Mouse (Mus musculus): ENCODE data around the gene Szrd1. TPM values are rescaled to one million over a fixed set of nuclear protein-coding genes. Genes with fewer than 3 reads are reported as not detected.
"Not testable (repeated sequence)": the region's sequence is repeated elsewhere in the genome, so short reads cannot be mapped to it uniquely, and the experiment has no call there.

Gene Szrd1
- polyA plus RNA-seq, 1 experiment from 2014 or later, result 48.7 TPM

GRCm38 (mm10) chr4:141146491-141147033 lies 7.0 kb upstream of the Szrd1 start:
- no peaks in the 10 kb centered on the region for H3K9me3 ChIP-seq
- H3K27ac ChIP-seq, result no peak overlapping the region; the same call in 1 of the 2 replicates
- H3K4me3 ChIP-seq, result no peak overlapping the region
- no peaks in the 10 kb centered on the region for H3K27me3 ChIP-seq
- peaks cover 20% of the 10 kb centered on the region for H3K4me1 ChIP-seq
- H3K36me3 ChIP-seq, result no peaks in the 10 kb centered on the region
- peak overlapping the region; percentile 79; the same call in 1 of the 2 replicates for H3K4me2 ChIP-seq
- no peak for ATAC-seq (ENCODE audit: borderline replicate concordance, extremely low read depth, low FRiP score, low TSS enrichment)
- H3K9ac ChIP-seq, result peak overlapping the region; percentile 72; the same call in 1 of the 2 replicates
- 90% methylated on average over 6 of the region's 6 CpGs for WGBS

- H3K4me3 ChIP-seq; H3K4me2 ChIP-seq; H3K9ac ChIP-seq; H3K27ac ChIP-seq; H3K27me3 ChIP-seq; ATAC-seq (ENCODE audit: borderline replicate concordance, extremely low read depth, low FRiP score, low TSS enrichment); H3K9me3 ChIP-seq; H3K36me3 ChIP-seq: not testable (repeated sequence)
- WGBS, result 86% methylated on average over 12 of the region's 16 CpGs
- H3K4me1 ChIP-seq, result peaks cover 20% of the 10 kb centered on the region
Observed at GRCm38 (mm10) chr4:141145124-141145523, 5.5 kb upstream of the Szrd1 start.

GRCm38 (mm10) chr4:141142285-141142811 lies 2.8 kb upstream of the Szrd1 start:
- Histone ChIP-seq H3K9ac (0 out of 2 replicates have a peak overlapping the region, but pooled peaks have one; percentile 10), H3K4me3 (no peak overlapping the region), H3K4me2 (peak overlapping the region; percentile 28), H3K4me1 (peaks cover 19% of the 10 kb centered on the region), H3K36me3 (no peaks in the 10 kb centered on the region), H3K27me3 (no peaks in the 10 kb centered on the region), H3K27ac (0 out of 2 replicates have a peak overlapping the region, but pooled peaks have one; percentile 5), H3K9me3 (no peaks in the 10 kb centered on the region)
- ATAC-seq (ENCODE audit: borderline replicate concordance, extremely low read depth, low FRiP score, low TSS enrichment), result no peak
- WGBS, result 27% methylated on average over 9 of the region's 9 CpGs

- Histone ChIP-seq H3K27me3 (no peaks in the 10 kb centered on the region), H3K4me1 (peaks cover 23% of the 10 kb centered on the region), H3K27ac (no peak overlapping the region), H3K36me3 (no peaks in the 10 kb centered on the region), H3K4me2 (no peak overlapping the region), H3K4me3 (no peak overlapping the region), H3K9me3 (no peaks in the 10 kb centered on the region), H3K9ac (no peak overlapping the region)
- 85% methylated on average over 6 of the region's 6 CpGs for WGBS
- no peak for ATAC-seq (ENCODE audit: borderline replicate concordance, extremely low read depth, low FRiP score, low TSS enrichment)
Observed at GRCm38 (mm10) chr4:141140967-141141366, 1.4 kb upstream of the Szrd1 start.

- not testable (repeated sequence) for H3K4me3 ChIP-seq; H3K9ac ChIP-seq; H3K36me3 ChIP-seq; H3K27me3 ChIP-seq; H3K9me3 ChIP-seq; H3K4me2 ChIP-seq; ATAC-seq (ENCODE audit: borderline replicate concordance, extremely low read depth, low FRiP score, low TSS enrichment); H3K27ac ChIP-seq
- peaks cover 27% of the 10 kb centered on the region for H3K4me1 ChIP-seq
- 80% methylated on average over 9 of the region's 9 CpGs for WGBS
Observed at GRCm38 (mm10) chr4:141140354-141140753, 779 bp upstream of the Szrd1 start.

- WGBS, result under 1% methylated on average over 29 of the region's 29 CpGs
- no peak for ATAC-seq (ENCODE audit: borderline replicate concordance, extremely low read depth, low FRiP score, low TSS enrichment)
- Histone ChIP-seq H3K4me1 (peaks cover 43% of the 10 kb centered on the region), H3K4me2 (peak overlapping the region; percentile 69), H3K36me3 (no peaks in the 10 kb centered on the region), H3K4me3 (peak overlapping the region; percentile 77), H3K27ac (peak overlapping the region; percentile 96), H3K9me3 (no peaks in the 10 kb centered on the region), H3K9ac (peak overlapping the region; percentile 82), H3K27me3 (no peaks in the 10 kb centered on the region)
Observed at GRCm38 (mm10) chr4:141138425-141139115, 1.0 kb downstream of the Szrd1 start.

- H3K9me3 ChIP-seq; H3K9ac ChIP-seq; H3K36me3 ChIP-seq; H3K27ac ChIP-seq; H3K27me3 ChIP-seq; ATAC-seq (ENCODE audit: borderline replicate concordance, extremely low read depth, low FRiP score, low TSS enrichment): not testable (repeated sequence)
- Histone ChIP-seq H3K4me2 (peak overlapping the region; percentile 69), H3K4me3 (peak overlapping the region; percentile 77; the same call in 1 of the 2 replicates), H3K4me1 (peaks cover 49% of the 10 kb centered on the region)
- WGBS, result 47% methylated on average over 3 of the region's 3 CpGs
Observed at GRCm38 (mm10) chr4:141137740-141138139, 1.8 kb downstream of the Szrd1 start.

- H3K4me1 ChIP-seq, result peaks cover 65% of the 10 kb centered on the region
- H3K9ac ChIP-seq, result no peak overlapping the region
- no peak overlapping the region for H3K27ac ChIP-seq
- H3K36me3 ChIP-seq, result no peaks in the 10 kb centered on the region
- H3K27me3 ChIP-seq, result no peaks in the 10 kb centered on the region
- H3K9me3 ChIP-seq, result no peaks in the 10 kb centered on the region
- ATAC-seq (ENCODE audit: borderline replicate concordance, extremely low read depth, low FRiP score, low TSS enrichment), result no peak
- no peak overlapping the region for H3K4me3 ChIP-seq
- 73% methylated on average over 7 of the region's 7 CpGs for WGBS
- H3K4me2 ChIP-seq, result no peak overlapping the region
Observed at GRCm38 (mm10) chr4:141136126-141136525, 3.4 kb downstream of the Szrd1 start.

- peaks cover 74% of the 10 kb centered on the region for H3K4me1 ChIP-seq
- ATAC-seq (ENCODE audit: borderline replicate concordance, extremely low read depth, low FRiP score, low TSS enrichment), result no peak
- no peak overlapping the region for H3K4me3 ChIP-seq
- H3K27ac ChIP-seq, result peak overlapping the region; percentile 74
- no peak overlapping the region for H3K9ac ChIP-seq
- 63% methylated on average over 20 of the region's 20 CpGs for WGBS
- no peaks in the 10 kb centered on the region for H3K27me3 ChIP-seq
- no peaks in the 10 kb centered on the region for H3K36me3 ChIP-seq
- H3K4me2 ChIP-seq, result 0 out of 2 replicates have a peak overlapping the region, but pooled peaks have one; percentile 19
- no peaks in the 10 kb centered on the region for H3K9me3 ChIP-seq
Observed at GRCm38 (mm10) chr4:141134751-141135530, 4.6 kb downstream of the Szrd1 start.

- Histone ChIP-seq H3K4me3 (no peak overlapping the region), H3K36me3 (no peaks in the 10 kb centered on the region), H3K27me3 (no peaks in the 10 kb centered on the region), H3K27ac (peak overlapping the region; percentile 74), H3K4me1 (peaks cover 82% of the 10 kb centered on the region), H3K9ac (no peak overlapping the region), H3K4me2 (no peak overlapping the region), H3K9me3 (no peaks in the 10 kb centered on the region)
- WGBS, result 39% methylated on average over 8 of the region's 8 CpGs
- no peak for ATAC-seq (ENCODE audit: borderline replicate concordance, extremely low read depth, low FRiP score, low TSS enrichment)
Observed at GRCm38 (mm10) chr4:141134031-141134441, 5.5 kb downstream of the Szrd1 start.

GRCm38 (mm10) chr4:141133227-141133626 lies 6.3 kb downstream of the Szrd1 start:
- H3K4me1 ChIP-seq, result peaks cover 78% of the 10 kb centered on the region
- no peak for ATAC-seq (ENCODE audit: borderline replicate concordance, extremely low read depth, low FRiP score, low TSS enrichment)
- peak overlapping the region; percentile 98 for H3K27ac ChIP-seq
- no peak overlapping the region for H3K9ac ChIP-seq
- WGBS, result 21% methylated on average over 8 of the region's 8 CpGs
- H3K4me3 ChIP-seq, result no peak overlapping the region
- H3K36me3 ChIP-seq, result no peaks in the 10 kb centered on the region
- no peak overlapping the region for H3K4me2 ChIP-seq
- no peaks in the 10 kb centered on the region for H3K27me3 ChIP-seq
- H3K9me3 ChIP-seq, result no peaks in the 10 kb centered on the region

Data from lung, embryonic 15.5 days (tissue).